Mouse (Mus musculus): ENCODE measurements around the gene Tunar. TPM values are rescaled to one million over a fixed set of nuclear protein-coding genes. Genes with fewer than 3 reads are reported as not detected.

Tunar gene
- 6.8 and 10.2 TPM in 2 replicates for polyA plus RNA-seq (2012; rRNA removed)

- DNase-seq (ENCODE audit: extremely low spot score in 1 of 2, low spot score in 1 of 2) = no peak
These were observed at the start of gene Tunar for GRCm38 (mm10) chr12:105333570-105333969. TSS of gene Tunar (plus strand) at chr12:105333870.

DNA sequence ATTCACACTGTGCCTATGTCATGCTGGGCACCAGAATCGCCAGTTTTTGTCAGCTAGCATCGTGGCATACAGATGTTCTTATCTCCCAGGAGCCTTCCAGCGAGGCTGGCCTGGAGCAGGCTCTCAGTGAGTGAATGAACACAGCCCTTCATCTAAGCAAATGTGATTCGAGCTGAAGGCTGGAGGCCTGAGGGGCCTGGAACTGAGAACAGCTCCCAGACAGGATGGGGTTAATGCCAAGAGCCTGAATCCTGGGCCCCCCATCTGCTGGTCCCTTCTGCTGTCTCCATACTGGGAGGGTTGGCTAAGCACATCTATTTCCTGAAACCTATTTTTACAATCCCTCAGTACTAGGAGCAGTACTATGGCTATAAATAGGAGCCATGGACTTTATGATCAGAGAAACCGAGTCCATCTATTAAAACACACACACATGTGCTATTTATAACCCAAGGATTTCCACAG is 21.1 kb upstream of the Tunar start:
- DNase-seq (ENCODE audit: extremely low spot score in 1 of 2, low spot score in 1 of 2) = no peak

DNA sequence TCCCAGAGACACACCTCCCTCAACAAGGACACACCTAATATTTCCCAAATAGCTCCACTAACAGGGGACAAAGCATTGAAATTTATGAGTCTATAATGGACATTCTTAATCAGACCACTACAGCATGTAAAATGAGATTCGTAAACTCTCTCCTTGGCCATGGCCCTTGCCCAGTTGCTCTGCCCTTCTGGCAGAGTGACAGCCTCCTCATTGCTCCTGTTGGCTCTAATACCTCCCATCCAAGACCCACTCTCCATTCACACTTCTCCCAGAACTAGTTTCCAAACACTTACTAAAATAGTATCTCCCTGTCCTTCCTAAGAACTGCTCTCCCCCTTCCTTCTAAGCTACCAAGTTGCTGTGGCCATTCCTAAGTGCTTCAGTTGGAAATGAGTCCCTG is 19.3 kb upstream of the Tunar start:
- DNase-seq (ENCODE audit: extremely low spot score in 1 of 2, low spot score in 1 of 2) = no peak

DNA sequence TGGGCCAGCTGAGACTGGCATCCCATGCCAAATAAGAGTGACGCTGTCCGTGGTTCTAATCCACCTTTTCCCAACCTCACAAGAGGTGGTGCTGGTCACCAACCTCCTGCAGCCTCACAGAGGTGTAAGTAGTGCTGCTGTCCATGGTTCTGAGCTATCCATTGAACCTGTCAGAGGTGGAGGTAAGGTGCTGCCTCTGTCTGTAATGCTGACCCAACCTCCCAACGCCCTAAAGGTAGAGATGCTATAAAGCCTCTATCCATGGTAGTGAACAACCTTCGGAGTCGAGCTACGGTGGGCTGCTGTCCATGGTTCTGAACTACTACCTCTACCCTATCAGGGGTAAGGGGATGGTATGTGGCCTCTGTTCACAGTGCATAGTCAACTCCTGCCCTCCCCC is 11.5 kb upstream of the Tunar start:
- DNase-seq (ENCODE audit: extremely low spot score in 1 of 2, low spot score in 1 of 2) = no peak

DNA sequence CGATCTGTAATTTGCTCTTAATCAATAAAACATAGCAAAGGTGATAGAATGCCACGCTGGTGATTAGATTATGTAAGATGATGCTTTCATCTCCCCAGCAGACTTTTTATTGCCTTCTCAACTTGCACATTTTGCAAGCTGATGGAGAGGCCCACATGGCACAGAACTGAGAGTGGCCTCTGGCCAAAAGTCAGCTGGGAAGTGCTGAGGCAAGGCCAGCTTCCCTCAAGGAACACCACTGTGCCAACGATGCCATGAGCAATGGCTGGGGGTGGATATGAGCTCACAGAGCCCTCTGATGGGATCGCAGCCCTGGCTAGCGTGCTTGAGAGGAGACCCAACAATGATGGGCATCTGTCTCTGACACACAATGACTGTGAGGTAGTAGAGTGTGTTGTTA is 6.6 kb upstream of the Tunar start:
- no peak for DNase-seq (ENCODE audit: extremely low spot score in 1 of 2, low spot score in 1 of 2)

DNA sequence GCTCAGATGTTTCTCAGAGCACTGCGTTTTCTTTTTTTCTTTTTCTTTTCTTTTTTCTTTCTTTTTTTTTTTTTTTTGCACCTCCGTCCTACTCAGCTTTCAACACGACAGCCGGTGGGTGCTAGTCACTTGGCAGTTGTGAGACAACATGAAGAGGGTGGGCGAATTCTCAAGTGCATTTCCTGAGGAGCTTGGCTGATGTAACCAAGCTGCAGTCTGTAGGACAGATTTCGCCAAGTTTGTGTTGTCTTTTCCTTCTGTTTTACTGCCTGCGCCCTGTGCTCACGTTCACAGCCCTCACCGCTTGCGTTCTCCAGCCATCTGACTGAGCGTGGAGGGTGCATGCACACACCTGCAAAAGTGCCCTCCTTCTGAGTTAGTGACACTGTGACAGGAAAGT is 5.3 kb upstream of the Tunar start:
- peak; percentile 77 to 82 for DNase-seq (ENCODE audit: extremely low spot score in 1 of 2, low spot score in 1 of 2)

DNA sequence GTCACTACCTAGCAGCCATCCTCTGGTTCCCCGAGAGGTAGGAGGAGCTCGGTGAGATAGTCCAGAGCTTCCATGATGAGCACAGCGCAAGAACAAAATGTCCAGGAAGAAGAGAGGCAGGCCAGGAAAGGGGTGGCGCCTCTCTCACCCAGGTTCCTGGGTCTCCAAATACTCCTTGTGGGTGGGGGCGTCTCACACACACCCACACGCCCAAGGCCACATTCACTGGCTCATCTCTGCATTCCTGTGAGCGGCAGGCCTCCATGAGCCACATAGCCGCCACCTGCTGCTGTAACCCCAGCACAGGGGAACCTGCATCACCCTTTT is 2.4 kb downstream of the Tunar start:
- no peak for DNase-seq (ENCODE audit: extremely low spot score in 1 of 2, low spot score in 1 of 2)

DNA sequence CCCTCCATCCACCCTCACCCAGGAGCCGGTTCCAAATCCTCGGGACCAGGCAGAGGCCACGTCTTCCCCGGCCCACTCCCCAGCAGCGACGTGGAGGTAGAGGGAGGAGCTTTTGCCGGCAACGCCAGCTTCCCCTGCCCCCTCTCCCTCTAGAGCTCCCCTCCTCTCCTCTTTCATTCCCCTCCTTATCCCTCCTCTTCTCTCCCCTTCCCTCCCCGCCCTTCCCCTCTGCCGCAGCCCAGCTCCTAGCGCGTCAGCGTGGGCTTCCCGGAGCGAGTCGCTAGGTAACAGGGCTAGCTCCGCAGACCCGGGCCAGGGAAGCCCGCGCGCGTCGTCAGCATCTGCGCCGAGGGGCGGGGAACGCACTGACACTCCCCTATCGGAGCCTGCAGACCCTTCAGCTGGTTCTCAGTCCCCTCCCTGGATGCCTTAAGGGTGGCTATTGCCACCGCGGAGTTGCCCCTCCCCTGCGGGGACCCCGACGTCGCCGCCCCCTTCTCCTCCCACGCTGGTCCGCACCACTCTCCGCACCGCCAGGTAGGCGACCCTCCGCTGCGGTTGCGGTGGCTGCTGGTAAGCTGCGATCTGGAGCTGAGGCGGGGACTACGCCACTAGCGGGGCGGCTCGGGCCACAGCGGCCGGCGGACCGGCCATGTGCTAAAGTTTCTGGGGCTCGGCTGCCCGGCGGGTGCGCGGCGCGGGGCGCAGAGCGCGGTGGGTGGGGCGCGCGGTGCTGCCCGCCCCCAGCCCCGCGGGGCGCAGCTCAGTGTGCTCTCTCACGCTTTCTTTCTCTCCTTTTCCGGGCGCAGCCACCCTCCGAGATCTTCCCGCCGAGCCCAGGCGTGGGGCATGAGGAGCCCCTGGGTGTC is 3.0 kb downstream of the Tunar start:
- peak in 1 of 2 experiments; percentile 68 for DNase-seq (ENCODE audit: extremely low spot score in 1 of 2, low spot score in 1 of 2)

GRCm38 (mm10) chr12:105337290-105338005 is 3.8 kb downstream of the Tunar start:
- DNase-seq (ENCODE audit: extremely low spot score in 1 of 2, low spot score in 1 of 2) = no peak

DNA sequence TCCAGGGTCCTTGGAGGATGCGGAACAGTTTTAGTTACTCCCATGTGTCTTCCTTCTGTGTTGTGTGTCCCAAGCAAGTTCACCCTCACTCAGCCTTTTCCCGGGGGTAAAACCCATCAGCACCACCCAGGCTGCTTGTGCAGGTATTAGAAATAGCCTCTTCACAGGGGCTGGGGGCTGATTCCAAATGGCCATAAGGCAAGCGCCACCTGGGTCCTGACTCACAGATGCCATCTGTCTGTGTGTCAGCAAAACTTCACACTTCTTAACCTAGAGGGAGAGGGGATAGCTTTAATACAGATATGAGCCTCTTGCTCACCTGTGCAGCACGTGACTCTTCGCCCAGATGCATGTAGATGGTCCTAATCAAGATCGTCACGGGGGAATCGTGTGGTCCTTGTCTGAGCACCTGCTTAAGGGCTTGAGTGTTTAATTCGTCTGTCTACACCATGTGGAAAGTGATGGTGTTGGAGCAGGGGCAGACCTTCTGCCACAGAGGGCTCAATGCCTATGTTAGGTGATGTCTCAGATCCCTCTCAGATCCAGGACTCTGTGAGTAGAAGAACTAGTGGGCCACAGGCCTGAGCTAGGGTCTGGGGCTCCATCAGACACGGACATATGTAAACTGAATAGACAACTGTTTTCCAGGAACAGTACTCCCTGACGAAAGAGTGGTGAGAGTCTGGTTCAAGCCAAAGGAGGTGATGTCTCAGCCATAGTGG is 4.7 kb downstream of the Tunar start:
- DNase-seq (ENCODE audit: extremely low spot score in 1 of 2, low spot score in 1 of 2) = no peak

DNA sequence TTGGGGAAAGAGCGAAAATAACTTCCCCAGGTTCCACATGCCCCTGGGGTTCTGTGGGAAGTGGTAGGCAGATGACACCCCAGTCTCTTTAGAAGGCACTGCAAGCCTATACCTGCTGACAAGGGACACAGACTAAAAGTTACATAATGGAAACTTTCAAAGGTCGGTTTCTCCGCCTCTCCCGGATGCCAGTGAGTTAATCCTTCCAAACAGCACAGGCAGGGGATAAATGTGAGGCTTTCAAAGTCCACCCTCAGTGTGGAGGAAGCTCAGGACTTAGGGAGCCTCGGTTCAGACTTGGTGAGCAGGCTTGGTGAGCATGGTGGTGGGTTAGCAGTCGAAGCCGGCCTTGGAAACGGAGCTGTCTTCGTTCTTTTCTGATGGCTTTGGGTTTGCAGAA is 7.9 kb downstream of the Tunar start:
- no peak for DNase-seq (ENCODE audit: extremely low spot score in 1 of 2, low spot score in 1 of 2)

DNA sequence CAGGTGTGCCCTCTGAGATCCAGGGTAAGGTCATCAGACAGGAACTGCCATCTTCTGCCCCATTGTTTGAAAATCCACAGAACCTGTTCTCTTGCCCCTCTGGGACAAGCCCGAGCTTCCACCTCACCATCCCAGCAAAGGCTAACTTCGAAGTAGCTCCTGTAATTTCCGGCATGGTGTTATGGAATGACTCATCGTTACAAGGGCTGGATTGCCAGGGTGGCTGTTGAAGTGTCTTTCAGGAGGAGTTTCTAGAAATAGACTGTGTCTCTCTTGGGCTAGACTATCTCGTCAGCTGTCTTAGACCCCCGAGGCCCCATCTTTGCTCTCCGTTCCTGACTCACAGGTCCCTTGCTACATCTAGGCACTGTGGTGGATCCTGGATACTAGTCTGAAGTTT is 10.8 kb downstream of the Tunar start:
- DNase-seq (ENCODE audit: extremely low spot score in 1 of 2, low spot score in 1 of 2) = peak in 1 of 2 experiments; percentile 47

DNA sequence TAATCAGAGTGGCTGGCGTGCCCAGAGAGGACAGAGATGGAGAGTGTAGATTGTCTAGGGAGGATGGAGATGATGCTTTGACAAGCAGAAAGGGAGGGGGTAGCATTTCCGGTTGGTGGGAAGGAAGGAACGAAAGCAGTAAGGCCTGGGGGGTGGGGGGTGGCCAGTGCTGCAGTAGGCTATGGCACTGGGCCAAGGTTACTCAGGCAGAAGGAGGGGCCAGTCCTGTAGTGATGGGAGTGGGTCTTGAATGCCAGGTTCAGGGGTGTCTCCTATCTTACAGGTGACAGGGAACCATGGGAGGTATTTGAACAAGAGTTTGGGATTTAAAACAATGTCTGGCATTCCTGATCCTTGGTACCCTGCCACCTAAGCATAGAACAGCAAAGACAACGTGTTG is 13.2 kb downstream of the Tunar start:
- DNase-seq (ENCODE audit: extremely low spot score in 1 of 2, low spot score in 1 of 2) = no peak

GRCm38 (mm10) chr12:105347261-105347660 is 13.6 kb downstream of the Tunar start:
- DNase-seq (ENCODE audit: extremely low spot score in 1 of 2, low spot score in 1 of 2) = no peak

GRCm38 (mm10) chr12:105354266-105354665 is 20.6 kb downstream of the Tunar start:
- DNase-seq (ENCODE audit: extremely low spot score in 1 of 2, low spot score in 1 of 2) = peak; percentile 69 to 86

GRCm38 (mm10) chr12:105354772-105355171 is 21.1 kb downstream of the Tunar start:
- DNase-seq (ENCODE audit: extremely low spot score in 1 of 2, low spot score in 1 of 2) = peak in 1 of 2 experiments; percentile 12

DNA sequence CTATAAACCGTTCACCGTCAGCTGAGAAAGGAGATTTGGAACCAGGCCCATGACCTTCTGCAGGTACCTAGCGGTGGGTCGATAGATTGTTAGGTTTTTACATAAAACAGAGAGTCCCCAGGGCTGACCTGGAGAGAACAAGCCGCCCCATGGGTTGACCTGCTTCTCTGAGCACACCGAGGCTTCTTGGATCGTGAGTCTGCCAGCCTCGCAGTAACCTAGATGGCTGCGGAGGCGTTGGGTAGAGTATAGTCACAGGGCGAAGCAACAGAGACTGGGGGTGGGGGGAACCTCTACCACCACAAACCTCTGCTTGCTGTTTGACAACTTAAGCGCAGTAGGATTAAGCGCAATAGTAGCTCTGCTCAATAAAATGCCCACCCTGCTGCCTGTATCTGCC is 23.1 kb downstream of the Tunar start:
- DNase-seq (ENCODE audit: extremely low spot score in 1 of 2, low spot score in 1 of 2) = no peak

DNA sequence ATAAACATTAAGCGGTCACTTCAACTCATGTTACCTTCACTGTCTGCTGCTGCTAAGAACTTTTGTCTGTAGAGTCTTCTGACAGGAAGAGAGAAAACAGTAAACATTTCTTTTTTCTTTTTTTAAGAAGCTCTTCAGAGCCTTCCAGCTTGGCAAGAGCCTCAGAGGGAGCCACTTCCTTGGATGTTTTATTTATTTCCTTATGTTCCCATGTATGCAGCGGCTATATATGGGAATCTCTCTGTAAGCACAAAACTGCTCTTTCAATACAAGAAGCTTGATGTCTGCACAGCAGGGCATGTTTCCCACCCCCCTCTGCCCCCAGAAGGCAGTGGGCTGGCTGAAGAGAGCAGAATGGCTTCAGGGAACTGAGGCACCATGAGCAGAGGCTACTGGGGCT is 30.0 kb downstream of the Tunar start:
- no peak for DNase-seq (ENCODE audit: extremely low spot score in 1 of 2, low spot score in 1 of 2)

DNA sequence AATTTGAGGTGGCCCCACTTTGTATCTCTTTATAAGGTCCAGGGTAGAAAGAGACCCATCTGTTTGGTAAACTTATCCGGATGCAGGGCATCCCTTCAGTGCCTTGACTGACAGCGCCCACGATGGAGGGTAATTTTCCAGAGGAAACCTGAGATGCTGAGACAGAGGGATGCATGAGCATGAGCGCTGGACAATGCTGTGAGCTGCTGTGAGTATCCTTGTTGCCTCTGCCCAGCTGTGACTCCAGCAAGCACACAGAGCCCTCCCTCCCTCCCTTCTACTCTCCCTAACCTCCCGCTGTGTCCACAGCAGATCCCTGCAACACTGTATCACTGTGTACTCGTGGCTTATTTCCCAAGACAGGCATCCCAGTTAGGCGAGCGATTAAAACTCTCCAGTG is 40.9 kb downstream of the Tunar start:
- no peak for DNase-seq (ENCODE audit: extremely low spot score in 1 of 2, low spot score in 1 of 2)

DNA sequence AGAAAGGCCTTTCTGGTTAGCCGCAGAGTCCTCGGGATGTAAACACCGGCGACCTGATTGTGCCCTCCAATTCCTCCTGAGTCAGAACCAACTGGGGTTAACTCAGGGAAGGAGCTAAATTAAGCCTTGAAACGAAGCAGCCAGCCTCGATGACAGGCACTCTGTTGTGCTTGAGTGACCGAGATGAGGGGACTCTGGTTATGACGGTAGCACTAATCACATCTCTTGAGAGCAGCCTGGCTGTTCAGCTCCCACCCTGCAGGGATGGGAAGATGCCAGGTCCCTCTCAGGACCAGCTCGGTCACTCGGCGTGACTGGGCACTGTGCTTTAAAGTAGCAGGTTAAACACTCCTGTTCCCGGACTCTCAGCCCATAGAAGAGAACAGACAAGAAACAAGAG is 43.3 kb downstream of the Tunar start:
- DNase-seq (ENCODE audit: extremely low spot score in 1 of 2, low spot score in 1 of 2) = no peak

GRCm38 (mm10) chr12:105382733-105383132 is 49.1 kb downstream of the Tunar start:
- DNase-seq (ENCODE audit: extremely low spot score in 1 of 2, low spot score in 1 of 2) = no peak

Measured in frontal cortex, adult 2 months (tissue).